In genomic region chrX:12072721-12073120, GRCm38 (mm10) we compare ENCODE assay signal across 14 mouse cellular contexts.
DNase-seq lines count a peak whose midpoint lies in the region; ATAC-seq and TF ChIP-seq lines count a peak whose summit lies in the region.
"Had no signal": no experiment of that assay in that cellular context is flagged by ENCODE, and none has a peak within 500 bp of the region (broad histone marks: within the 10 kb centered on the region; RNA-seq: fewer than 3 reads in every experiment).

No protein-coding gene starts in this region.

- peaks cover 64% of the 10 kb centered on the region for H3K27me3 ChIP-seq in E14TG2a.4 (ENCODE audit: insufficient read depth, low read length)

- H3K4me1 ChIP-seq in lung, adult 2 months (ENCODE audit: control insufficient read depth, insufficient read depth, low read length): peaks cover 34% of the 10 kb centered on the region
- peaks cover 77% of the 10 kb centered on the region for H3K4me1 ChIP-seq in E14TG2a.4 (replicated peaks; ENCODE audit: low read depth, low read length)

- no peaks in the 10 kb centered on the region for H3K36me3 ChIP-seq in E14TG2a.4 (ENCODE audit: insufficient read depth, low read length)
- H3K36me3 ChIP-seq: hindbrain, embryonic 12.5 days; limb, embryonic 15.5 days had no signal

- ATAC-seq in erythroblast, adult 5-6 weeks (replicated peaks; ENCODE audit: low FRiP score, poor library complexity, severe bottlenecking): no peak

- H3K4me3 ChIP-seq in lung, adult 2 months (replicated peaks; ENCODE audit: extremely low read depth, low read depth, low read length): no peak overlapping the region
- 0 out of 2 replicates have a peak overlapping the region, but pooled peaks have one; percentile 26 for H3K4me3 ChIP-seq in E14TG2a.4 (replicated peaks; ENCODE audit: low read length)
- H3K4me3 ChIP-seq: hindbrain, embryonic 12.5 days; limb, embryonic 15.5 days had no signal

- H3K9me3 ChIP-seq in E14TG2a.4 (ENCODE audit: low read length): no peaks in the 10 kb centered on the region
- H3K9me3 ChIP-seq: hindbrain, embryonic 12.5 days; limb, embryonic 15.5 days had no signal

- 30% methylated on average over 6 of the region's 6 CpGs for WGBS in lung, adult 2 months

- TF ChIP-seq POLR2A in lung, adult 2 months (IDR thresholded peaks at IDR 0.05; ENCODE audit: borderline replicate concordance, extremely low read depth, low read depth, low read length): no peak

- DNase-seq in cerebellum, postnatal 10 days: peak; percentile 44 to 55
- DNase-seq in cerebellum, adult 9-10 months: no peak
- peak; percentile 18 for DNase-seq in lung, adult 2 months
- DNase-seq in lung, postnatal 36 days: no peak
- peak; percentile 79 for DNase-seq in kidney, postnatal 10 days
- no peak for DNase-seq in frontal cortex, postnatal 10 days (ENCODE audit: low spot score in 2 of 2)
- DNase-seq: B cell, adult 2 months; cerebellum, postnatal 36 days; gastrocnemius, postnatal 14 days; thymus, postnatal 25 days had no signal

- TF ChIP-seq CTCF in lung, adult 2 months (IDR thresholded peaks at IDR 0.05; ENCODE audit: insufficient read depth, low read length): no peak
- TF ChIP-seq CTCF in E14TG2a.4 (conservative IDR thresholded peaks at IDR 0.05; ENCODE audit: low read length): no peak

Comparison
In these comparisons a context has a peak if more than half of its experiments do, and no peak if none do; other contexts are left out.
1. DNase-seq: peak in cerebellum, postnatal 10 days (2 of 2), lung, adult 2 months (single experiment) and kidney, postnatal 10 days (single experiment); none in cerebellum, adult 9-10 months (single experiment), lung, postnatal 36 days (single experiment) and frontal cortex, postnatal 10 days (0 of 2).